Mouse (Mus musculus): ENCODE measurements at regions not wholly inside any gene's neighbourhood (a gene's known extent, or its start where the extent isn't known, plus 50 kb on each side); places are given as distances from the start of the nearest gene placed in this dataset.

GRCm38 (mm10) chr8:112933815-112934214 lies 364.0 kb downstream of the Cntnap4 start:
- WGBS = 82% methylated on average over 2 of the region's 2 CpGs
- Histone ChIP-seq H3K27ac (ENCODE audit: low read depth, low read length) (no peak overlapping the region), H3K4me3 (ENCODE audit: low read depth, low read length) (no peak overlapping the region), H3K4me1 (replicated peaks; ENCODE audit: control insufficient read depth, insufficient read depth, low read length) (no peaks in the 10 kb centered on the region), H3K9ac (ENCODE audit: low read depth, low read length) (no peak overlapping the region), H3K9me3 (ENCODE audit: control insufficient read depth) (no peaks in the 10 kb centered on the region), H3K36me3 (ENCODE audit: control insufficient read depth, insufficient read depth) (no peaks in the 10 kb centered on the region), H3K27me3 (replicated peaks; ENCODE audit: control insufficient read depth, insufficient read depth, low read length) (no peaks in the 10 kb centered on the region), H3K4me2 (replicated peaks; ENCODE audit: low read depth) (no peak overlapping the region)
- ATAC-seq = no peak
- no peak for TF ChIP-seq CTCF (IDR thresholded peaks at IDR 0.05; ENCODE audit: low read depth)

GRCm38 (mm10) chr8:112935411-112935810 lies 365.6 kb downstream of the Cntnap4 start:
- Histone ChIP-seq H3K9ac (ENCODE audit: low read depth, low read length) (no peak overlapping the region), H3K27me3 (replicated peaks; ENCODE audit: control insufficient read depth, insufficient read depth, low read length) (no peaks in the 10 kb centered on the region), H3K4me2 (replicated peaks; ENCODE audit: low read depth) (no peak overlapping the region), H3K9me3 (ENCODE audit: control insufficient read depth) (no peaks in the 10 kb centered on the region), H3K27ac (ENCODE audit: low read depth, low read length) (no peak overlapping the region), H3K36me3 (ENCODE audit: control insufficient read depth, insufficient read depth) (no peaks in the 10 kb centered on the region), H3K4me1 (replicated peaks; ENCODE audit: control insufficient read depth, insufficient read depth, low read length) (no peaks in the 10 kb centered on the region), H3K4me3 (ENCODE audit: low read depth, low read length) (no peak overlapping the region)
- ATAC-seq = no peak
- 46% methylated on average over 3 of the region's 3 CpGs for WGBS
- TF ChIP-seq CTCF (IDR thresholded peaks at IDR 0.05; ENCODE audit: low read depth) = no peak

GRCm38 (mm10) chr8:112935897-112936719 lies 366.3 kb downstream of the Cntnap4 start:
- no peak overlapping the region for H3K9ac ChIP-seq (ENCODE audit: low read depth, low read length)
- 71% methylated on average over 9 of the region's 9 CpGs for WGBS
- TF ChIP-seq CTCF (IDR thresholded peaks at IDR 0.05; ENCODE audit: low read depth) = no peak

GRCm38 (mm10) chr8:112972418-112972817 lies 402.6 kb downstream of the Cntnap4 start:
- no peak for ATAC-seq
- 4% methylated on average over 6 of the region's 6 CpGs for WGBS
- Histone ChIP-seq H3K4me3 (ENCODE audit: low read depth, low read length) (no peak overlapping the region), H3K4me1 (replicated peaks; ENCODE audit: control insufficient read depth, insufficient read depth, low read length) (no peaks in the 10 kb centered on the region), H3K27me3 (replicated peaks; ENCODE audit: control insufficient read depth, insufficient read depth, low read length) (no peaks in the 10 kb centered on the region), H3K36me3 (ENCODE audit: control insufficient read depth, insufficient read depth) (no peaks in the 10 kb centered on the region), H3K9ac (ENCODE audit: low read depth, low read length) (no peak overlapping the region), H3K9me3 (ENCODE audit: control insufficient read depth) (no peaks in the 10 kb centered on the region), H3K4me2 (replicated peaks; ENCODE audit: low read depth) (no peak overlapping the region), H3K27ac (ENCODE audit: low read depth, low read length) (no peak overlapping the region)
- TF ChIP-seq CTCF (IDR thresholded peaks at IDR 0.05; ENCODE audit: low read depth) = peak; percentile 82

More at GRCm38 (mm10) chr8:112935897-112936719, 366.3 kb downstream of the Cntnap4 start:
- Histone ChIP-seq H3K4me3 (ENCODE audit: low read depth, low read length) (no peak overlapping the region), H3K4me1 (replicated peaks; ENCODE audit: control insufficient read depth, insufficient read depth, low read length) (no peaks in the 10 kb centered on the region), H3K36me3 (ENCODE audit: control insufficient read depth, insufficient read depth) (no peaks in the 10 kb centered on the region), H3K27ac (ENCODE audit: low read depth, low read length) (no peak overlapping the region), H3K4me2 (replicated peaks; ENCODE audit: low read depth) (no peak overlapping the region), H3K9me3 (ENCODE audit: control insufficient read depth) (no peaks in the 10 kb centered on the region), H3K27me3 (replicated peaks; ENCODE audit: control insufficient read depth, insufficient read depth, low read length) (no peaks in the 10 kb centered on the region)
- no peak for ATAC-seq

- 92% methylated on average over 2 of the region's 2 CpGs for WGBS
- Histone ChIP-seq H3K27ac (ENCODE audit: low read depth, low read length) (no peak overlapping the region), H3K4me1 (replicated peaks; ENCODE audit: control insufficient read depth, insufficient read depth, low read length) (no peaks in the 10 kb centered on the region), H3K9me3 (ENCODE audit: control insufficient read depth) (no peaks in the 10 kb centered on the region), H3K4me2 (replicated peaks; ENCODE audit: low read depth) (no peak overlapping the region), H3K27me3 (replicated peaks; ENCODE audit: control insufficient read depth, insufficient read depth, low read length) (no peaks in the 10 kb centered on the region), H3K4me3 (ENCODE audit: low read depth, low read length) (no peak overlapping the region), H3K36me3 (ENCODE audit: control insufficient read depth, insufficient read depth) (no peaks in the 10 kb centered on the region), H3K9ac (ENCODE audit: low read depth, low read length) (no peak overlapping the region)
- no peak for ATAC-seq
- no peak for TF ChIP-seq CTCF (IDR thresholded peaks at IDR 0.05; ENCODE audit: low read depth)
These were observed 405.9 kb downstream of the Cntnap4 start for GRCm38 (mm10) chr8:112975734-112976133.

GRCm38 (mm10) chr8:112976312-112976711 lies 406.5 kb downstream of the Cntnap4 start:
- Histone ChIP-seq H3K9ac (ENCODE audit: low read depth, low read length) (no peak overlapping the region), H3K4me3 (ENCODE audit: low read depth, low read length) (no peak overlapping the region), H3K4me1 (replicated peaks; ENCODE audit: control insufficient read depth, insufficient read depth, low read length) (no peaks in the 10 kb centered on the region), H3K27me3 (replicated peaks; ENCODE audit: control insufficient read depth, insufficient read depth, low read length) (no peaks in the 10 kb centered on the region), H3K36me3 (ENCODE audit: control insufficient read depth, insufficient read depth) (no peaks in the 10 kb centered on the region), H3K27ac (ENCODE audit: low read depth, low read length) (no peak overlapping the region), H3K4me2 (replicated peaks; ENCODE audit: low read depth) (no peak overlapping the region), H3K9me3 (ENCODE audit: control insufficient read depth) (no peaks in the 10 kb centered on the region)
- no peak for TF ChIP-seq CTCF (IDR thresholded peaks at IDR 0.05; ENCODE audit: low read depth)
- no peak for ATAC-seq
- 86% methylated on average over 2 of the region's 2 CpGs for WGBS

Data from intestine, postnatal 0 days (tissue).